Mouse (Mus musculus) bone marrow macrophage, adult 2 months (primary cell): ENCODE measurements around the gene Gm49416.

Experiments used
- CTCF ChIP-seq: IDR thresholded peaks from 2 replicates; pipeline ENCODE4 v1.5.1; 2012; ENCODE audit warnings: low read depth, mild to moderate bottlenecking, low read length, moderate library complexity
- POLR2A ChIP-seq: IDR thresholded peaks from 2 replicates; pipeline ENCODE4 v1.6.1; 2012; ENCODE audit warnings: mild to moderate bottlenecking, low read depth, low read length, borderline replicate concordance

GRCm38 (mm10) chr19:8848356-8848755 lies 40.4 kb upstream of the Gm49416 start:
- TF ChIP-seq CTCF (no peak), POLR2A (no peak)
